Mouse (Mus musculus): ENCODE results near the gene Arhgap17. TPM values are rescaled to one million over a fixed set of nuclear protein-coding genes. Genes with fewer than 3 reads are reported as not detected.

The Arhgap17 gene
- 10 to 100 TPM; 13.5 to 18.1 (median 14.5) TPM for total RNA-seq (2022)

DNA sequence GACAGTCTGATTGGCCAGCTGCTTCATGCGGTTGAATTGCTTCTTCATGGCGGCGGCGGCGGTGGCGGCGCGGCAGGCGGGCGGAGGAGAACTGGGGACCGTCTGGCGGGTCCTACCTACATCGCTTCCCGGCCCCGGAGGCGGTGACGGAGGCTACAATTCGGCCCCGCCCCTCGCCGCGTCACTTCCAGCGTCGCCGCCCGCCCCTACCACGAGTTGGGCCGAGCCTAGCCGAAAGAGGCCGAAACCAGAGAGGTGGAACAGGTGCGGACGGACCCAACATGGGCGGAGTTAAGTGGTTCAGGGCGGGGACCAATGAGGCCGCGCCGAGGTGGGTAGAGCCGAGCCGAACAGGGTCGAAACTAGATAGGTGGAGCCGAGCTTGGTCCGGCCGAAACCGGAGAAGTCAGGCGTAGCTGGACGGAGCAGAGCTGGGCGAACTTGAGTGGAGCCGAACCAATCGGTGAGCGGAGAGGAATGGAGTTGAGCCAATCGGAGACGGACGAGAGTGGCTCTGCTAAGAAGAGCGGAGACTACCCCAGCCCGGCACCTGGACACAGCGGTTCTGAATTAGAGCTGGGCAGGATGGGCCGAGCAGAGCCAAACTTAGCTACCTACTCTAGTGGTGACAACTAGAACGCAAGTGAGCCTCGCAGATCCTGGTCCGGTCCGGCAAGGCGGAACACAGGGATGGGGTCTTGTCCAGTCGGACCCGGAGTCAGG lies at the start of gene Arhgap17, which contains the start of gene Lcmt1:
Gene Arhgap17 (minus strand): TSS at position 157 of the 723 bp plus-strand sequence.
Gene Lcmt1 (plus strand): TSS at position 26 of the 723 bp plus-strand sequence.
- DNase-seq (ENCODE audit: low spot score) = peak; percentile 95

DNA sequence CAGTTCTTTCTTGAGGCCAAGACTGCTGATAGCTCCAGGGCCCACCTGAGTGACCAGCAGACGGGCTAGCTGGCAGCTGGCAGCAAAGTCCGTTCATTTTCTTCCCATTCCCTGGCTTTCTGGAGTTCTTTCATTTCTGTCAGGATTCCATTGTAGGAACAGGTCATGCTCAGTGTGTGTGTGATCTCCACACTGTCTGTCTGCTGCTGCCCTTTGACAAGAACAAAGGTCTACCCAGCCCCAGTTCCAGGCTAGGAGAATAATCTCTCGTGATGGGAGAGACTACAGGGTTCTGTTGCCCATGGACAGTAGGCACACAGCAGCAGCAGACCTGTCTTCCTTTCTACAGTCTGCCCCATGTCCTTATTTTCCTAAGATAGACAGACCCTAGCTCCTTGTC lies 47.9 kb upstream of the Arhgap17 start:
- no peak for DNase-seq (ENCODE audit: low spot score)

DNA sequence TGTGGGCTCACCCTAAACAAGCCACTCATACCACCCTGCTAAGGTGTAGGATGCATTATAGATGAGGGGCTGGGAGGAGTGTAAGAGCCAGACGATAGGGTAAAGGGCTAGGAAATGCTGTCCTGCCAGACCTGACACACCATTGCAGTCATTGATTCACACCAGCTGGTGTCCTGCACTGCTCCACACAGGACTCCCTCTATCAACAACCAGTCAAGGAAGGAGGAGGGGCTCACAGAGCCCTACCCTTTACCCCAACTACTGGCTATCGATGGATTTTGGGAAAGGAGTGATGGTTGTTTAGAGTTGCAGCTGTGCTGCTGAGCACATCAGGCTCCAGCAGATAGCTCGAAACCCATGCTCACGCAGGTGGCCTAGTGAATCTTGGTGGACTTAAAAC lies 47.1 kb upstream of the Arhgap17 start:
- DNase-seq (ENCODE audit: low spot score) = no peak

DNA sequence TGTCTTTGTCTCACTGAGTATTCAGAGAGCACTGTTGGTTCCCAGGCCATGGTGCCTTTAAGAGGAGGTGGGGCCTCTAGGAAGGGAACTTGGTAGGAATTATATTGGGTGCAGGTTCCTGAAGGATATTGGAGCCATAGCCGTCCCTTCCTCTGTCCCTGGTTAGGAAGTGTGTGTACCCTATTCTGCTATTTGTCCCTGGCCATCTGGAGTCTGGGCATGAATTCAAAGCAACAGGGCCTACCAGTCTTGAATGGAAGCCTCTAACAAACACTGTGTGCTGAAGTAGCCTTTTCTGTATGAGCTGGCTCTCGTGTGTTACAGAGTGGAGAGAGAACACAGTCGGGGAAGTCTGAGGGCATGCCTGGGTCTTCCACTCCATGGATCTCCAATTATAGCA lies 42.4 kb upstream of the Arhgap17 start:
- no peak for DNase-seq (ENCODE audit: low spot score)

DNA sequence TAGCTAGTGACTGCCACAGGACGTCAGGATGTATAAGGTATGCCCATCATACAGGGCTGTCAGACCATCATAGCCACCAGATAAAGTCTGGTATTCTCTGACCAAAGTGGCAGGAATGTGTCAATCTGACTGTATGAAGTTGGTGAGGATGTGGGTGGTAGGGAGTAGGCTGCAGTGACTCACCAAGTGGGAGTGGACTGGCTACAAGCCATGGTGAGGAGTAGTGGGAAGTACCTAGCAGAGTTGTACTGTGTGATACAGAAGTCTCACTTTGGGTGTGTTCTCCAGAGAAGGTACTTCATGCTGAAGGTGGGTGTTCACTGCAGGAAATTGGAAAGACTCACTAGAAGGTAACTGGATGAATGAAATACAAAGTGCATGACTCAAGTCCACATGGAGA lies 41.4 kb upstream of the Arhgap17 start:
- DNase-seq (ENCODE audit: low spot score) = no peak

DNA sequence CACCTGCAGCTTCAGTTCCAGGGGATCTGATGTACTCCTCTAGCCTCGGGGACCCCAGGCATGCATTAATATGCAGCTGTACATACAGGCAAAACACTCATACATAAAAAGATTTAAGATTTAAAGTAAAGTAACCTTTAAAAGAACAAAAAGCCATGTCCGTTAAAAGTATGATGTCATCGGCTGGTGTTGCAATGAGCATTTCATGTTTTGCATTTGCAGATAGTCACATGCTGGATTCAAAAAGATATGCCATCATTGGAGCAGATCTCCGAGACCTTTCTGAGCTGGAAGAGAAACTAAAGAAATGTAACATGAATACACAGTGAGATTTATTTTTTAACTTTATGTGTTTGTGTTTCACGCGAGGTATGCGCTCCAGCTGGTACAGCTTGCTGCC lies 40.8 kb upstream of the Arhgap17 start:
- DNase-seq (ENCODE audit: low spot score) = no peak

DNA sequence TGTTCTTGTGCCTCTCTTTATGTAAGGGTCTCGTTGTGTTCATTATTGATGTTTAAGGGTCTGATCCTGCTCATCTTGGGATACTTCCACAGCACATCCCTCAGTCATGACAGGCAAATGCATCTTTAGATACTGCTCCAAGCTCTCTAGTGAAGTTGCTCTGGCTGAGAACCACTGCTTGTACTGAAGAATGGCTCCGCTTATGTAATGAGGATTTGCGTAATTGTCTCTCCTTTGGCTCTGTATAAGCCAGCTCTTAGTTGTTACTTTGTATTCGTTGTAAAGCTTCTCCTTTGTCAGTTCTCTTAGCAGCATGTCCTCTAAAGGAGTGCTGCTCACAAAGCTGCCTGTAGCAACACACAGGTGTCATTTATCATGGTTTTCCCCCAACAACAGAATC lies 37.3 kb upstream of the Arhgap17 start:
- no peak for DNase-seq (ENCODE audit: low spot score)

DNA sequence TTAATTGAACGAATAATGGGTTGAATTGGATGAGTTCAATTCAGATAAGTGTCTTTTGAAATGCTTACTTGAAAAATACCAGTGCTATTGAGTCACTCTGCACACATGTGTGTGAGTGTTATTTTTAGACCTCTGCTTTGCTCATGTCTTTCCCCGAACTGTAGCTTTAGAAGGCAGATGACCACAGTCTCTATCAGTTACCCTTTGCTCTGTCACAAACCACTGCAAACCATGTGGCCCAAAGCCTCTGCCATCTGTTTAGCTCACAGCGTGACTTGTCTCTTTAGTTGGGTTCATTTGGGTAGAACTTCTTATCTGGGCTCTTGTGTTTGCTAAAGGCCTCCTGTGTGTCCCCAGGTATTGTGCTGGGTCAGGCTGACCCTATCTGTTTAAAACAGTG lies 35.9 kb upstream of the Arhgap17 start:
- peak; percentile 35 for DNase-seq (ENCODE audit: low spot score)

DNA sequence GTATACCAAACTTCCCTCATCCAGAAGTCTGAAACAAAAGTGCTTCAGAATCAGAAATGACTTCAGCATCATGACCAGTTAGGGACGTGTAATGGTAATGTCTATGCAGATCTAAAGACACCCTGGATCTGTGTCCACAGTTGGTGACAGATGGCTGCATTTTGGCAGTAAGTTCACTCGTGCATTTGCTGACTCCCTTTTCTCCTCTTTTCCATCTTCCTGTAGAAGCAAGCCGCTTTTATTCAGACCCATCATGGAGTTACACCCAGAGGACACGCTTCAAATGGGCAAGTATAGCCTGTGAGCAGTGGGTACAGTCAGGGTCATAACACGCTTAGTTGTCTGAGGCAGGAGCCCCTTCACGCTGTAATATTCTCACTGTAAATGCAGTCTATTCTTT lies 34.5 kb upstream of the Arhgap17 start:
- no peak for DNase-seq (ENCODE audit: low spot score)

DNA sequence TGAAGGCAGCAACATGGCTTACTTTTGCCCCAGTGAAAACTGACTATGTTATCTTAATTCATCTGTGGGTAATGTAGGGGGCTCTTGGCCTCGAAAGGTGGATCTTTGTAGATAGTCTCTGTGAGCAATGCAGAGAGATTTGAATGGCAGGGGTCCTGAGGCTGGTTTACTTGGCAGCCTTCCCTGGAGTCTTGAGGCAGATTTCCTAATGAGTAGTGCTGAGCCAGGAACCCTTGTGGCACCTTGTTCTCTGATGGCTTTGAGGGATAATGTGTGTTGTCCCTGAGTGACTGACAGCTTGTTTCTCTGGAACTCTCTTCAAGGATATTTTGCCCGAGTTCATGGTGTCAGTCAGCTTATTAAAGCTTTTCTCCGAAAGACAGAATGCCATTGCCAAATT lies 31.4 kb upstream of the Arhgap17 start:
- DNase-seq (ENCODE audit: low spot score) = no peak

DNA sequence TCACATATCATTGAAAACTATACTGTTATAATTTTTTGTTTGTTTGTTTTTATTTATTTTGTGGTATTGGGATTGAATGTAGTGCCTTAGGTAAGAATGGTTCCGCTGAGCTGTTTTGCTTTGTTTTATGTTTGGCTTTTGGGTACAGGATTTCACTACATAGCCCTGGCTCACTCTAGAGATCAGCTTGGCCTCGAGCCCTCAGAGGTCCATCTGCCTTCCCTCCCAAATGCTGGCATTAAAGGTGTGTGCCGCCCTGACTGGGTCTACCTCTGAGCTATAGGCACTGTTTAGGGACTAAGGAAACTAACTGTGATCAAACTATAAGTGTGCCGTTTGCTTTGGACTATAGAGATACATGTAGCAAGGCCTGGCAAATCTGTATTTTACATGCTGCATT lies 29.6 kb upstream of the Arhgap17 start:
- no peak for DNase-seq (ENCODE audit: low spot score)

DNA sequence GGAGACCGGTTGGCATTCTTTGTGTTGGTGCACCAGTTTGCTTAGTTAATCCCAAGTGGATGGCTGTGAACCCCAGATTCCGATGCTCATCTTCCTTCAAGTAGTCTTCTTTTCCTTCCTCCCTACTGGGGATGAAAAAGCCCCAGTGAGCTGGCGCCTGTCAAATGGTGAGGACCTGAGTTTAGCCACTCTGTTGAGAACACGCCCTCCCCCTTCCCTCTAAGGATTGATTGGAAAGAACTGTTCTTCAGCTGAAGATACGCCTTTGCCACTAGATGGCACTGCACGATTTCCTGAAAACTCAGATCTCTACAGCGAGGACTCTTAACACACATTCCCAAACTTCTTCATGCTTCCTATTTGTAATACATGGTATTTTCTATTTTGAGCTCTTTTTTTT lies 29.1 kb upstream of the Arhgap17 start:
- DNase-seq (ENCODE audit: low spot score) = peak; percentile 67

DNA sequence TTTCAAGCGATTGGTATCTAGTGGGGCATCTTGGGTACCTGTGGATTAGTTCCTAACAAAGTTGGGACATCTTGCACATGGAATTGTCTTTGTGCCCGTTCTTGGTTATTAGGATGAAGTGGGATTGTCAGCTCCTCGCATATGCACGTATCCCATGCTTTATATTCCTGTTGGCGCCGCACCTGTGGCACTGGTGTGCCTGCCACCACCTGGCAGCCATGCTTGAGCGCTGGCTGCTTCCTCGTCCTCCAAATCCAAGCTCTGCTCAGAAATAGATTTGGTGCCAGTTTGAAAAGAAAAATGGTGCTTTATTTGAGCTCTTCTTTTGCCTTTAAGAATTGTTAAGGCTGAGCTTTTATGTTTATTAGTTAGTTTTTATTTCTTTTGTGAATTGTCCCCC lies 28.2 kb upstream of the Arhgap17 start:
- no peak for DNase-seq (ENCODE audit: low spot score)

DNA sequence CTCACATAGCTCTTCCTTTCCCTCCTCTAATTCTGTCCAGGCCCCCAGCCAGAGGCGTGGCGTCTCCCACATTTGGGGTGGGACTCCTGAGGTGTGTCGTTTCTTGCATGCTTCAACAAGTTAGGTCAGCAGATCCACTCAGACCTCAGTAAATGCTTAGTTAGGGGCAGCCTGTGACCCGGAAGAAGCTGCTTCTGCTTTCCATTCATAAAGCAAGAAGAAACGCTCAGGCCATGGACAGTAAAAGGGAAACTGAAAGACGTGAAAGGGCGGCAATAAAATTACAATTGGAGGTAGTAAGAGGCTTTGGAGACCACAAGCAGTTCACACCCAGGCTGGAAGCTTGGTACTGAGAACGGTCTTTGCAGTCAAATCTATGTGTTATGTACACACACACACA lies 27.7 kb upstream of the Arhgap17 start:
- DNase-seq (ENCODE audit: low spot score) = no peak

DNA sequence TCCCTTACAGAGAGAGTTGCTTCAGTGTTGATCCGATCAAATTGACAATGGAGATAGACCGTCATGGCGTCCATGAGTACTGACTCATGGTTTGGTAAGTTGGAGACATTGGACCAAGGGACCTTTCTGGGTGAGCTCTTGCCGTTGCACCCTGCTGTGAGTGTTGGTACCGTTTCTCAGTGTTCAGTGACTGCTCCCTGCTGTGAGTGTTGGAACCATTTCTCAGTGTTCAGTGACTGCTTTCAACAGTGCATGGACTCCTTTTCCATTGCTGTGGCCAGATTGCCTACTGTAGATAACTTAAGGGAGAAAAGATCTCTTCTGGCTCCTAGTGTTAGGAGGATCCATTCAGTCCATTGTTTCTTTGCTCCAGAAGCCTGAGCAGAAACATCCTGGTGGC lies 27.2 kb upstream of the Arhgap17 start:
- no peak for DNase-seq (ENCODE audit: low spot score)

DNA sequence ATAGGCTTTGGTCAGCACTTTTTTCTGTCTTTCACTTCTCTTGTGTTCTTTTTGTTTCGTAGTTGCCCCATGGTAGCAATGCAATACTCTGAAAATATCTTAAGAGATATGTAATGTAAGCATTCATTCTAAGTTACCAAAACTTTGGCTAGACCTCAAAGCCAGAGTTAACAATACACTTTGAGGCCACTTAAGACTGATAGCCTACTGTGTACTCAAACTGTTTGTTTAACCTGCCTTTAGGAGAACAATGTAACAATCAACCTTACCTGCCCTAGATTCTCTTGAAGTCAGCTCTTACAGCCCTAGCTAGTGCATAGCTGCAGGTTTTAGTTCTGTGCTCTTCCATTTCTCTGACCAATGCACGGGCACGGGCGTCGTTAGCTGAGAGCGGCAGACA lies 24.6 kb upstream of the Arhgap17 start:
- no peak for DNase-seq (ENCODE audit: low spot score)

DNA sequence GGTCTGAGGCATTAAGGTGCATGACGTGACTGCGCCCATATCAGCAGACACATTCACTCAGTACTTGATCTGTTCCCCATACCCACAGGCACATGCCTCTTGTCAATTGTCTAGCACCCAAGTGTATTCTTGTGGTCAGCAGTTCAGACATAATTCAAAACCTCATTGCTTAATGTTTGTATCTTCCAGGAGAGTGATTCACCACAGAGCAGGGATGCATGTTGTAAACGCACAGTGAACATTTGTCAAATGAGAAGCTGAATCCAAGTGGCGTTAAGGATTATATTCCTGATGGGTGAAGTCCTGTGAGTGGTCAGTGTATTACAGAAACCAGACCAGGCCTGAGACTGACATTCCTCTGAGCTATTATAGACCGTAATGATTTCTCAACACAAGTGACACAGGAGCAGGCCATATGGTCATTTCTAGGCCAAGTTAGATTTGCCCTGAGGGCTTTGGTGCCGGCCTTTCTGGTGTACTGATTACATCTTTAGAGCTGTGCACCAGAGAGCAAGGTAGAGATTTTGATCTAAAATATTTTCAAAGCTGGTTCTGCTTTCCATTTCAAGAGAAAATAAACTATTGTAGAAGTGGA lies 20.1 kb upstream of the Arhgap17 start:
- DNase-seq (ENCODE audit: low spot score) = no peak

DNA sequence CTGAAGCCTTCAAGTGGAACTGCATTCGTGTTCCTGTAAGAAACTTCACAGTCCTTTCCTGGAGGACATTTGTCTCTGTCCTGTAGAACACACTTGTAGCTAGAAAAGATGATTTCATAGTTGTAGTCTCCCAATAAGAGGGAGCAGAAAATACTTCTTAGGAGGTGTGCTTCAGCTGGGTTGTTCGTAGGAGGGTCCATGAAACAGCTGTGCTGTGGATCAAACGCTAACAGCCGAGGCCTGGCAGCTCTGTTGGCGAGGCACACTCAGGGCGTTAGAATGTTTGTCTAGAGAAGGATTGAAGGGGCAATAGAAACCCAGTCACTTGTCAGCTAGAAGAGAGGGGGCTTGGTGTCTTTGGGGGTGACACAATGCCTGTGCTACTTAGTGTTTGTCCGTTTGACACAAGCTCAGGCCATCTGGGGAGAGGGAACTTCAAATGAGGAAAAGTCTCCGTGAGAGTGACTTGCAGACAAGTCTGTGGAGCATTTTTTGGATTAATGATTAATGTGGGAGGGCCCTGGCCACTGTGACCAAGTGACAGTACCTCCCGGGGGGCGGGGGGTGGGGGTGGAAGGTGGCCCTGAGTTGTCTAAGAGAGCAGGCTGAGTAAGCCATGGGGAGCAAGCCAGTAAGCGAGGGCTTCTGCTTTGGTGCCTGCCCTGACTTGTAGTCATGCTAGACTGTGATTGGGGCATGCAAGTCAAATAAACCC lies 16.1 kb upstream of the Arhgap17 start:
- DNase-seq (ENCODE audit: low spot score) = no peak

DNA sequence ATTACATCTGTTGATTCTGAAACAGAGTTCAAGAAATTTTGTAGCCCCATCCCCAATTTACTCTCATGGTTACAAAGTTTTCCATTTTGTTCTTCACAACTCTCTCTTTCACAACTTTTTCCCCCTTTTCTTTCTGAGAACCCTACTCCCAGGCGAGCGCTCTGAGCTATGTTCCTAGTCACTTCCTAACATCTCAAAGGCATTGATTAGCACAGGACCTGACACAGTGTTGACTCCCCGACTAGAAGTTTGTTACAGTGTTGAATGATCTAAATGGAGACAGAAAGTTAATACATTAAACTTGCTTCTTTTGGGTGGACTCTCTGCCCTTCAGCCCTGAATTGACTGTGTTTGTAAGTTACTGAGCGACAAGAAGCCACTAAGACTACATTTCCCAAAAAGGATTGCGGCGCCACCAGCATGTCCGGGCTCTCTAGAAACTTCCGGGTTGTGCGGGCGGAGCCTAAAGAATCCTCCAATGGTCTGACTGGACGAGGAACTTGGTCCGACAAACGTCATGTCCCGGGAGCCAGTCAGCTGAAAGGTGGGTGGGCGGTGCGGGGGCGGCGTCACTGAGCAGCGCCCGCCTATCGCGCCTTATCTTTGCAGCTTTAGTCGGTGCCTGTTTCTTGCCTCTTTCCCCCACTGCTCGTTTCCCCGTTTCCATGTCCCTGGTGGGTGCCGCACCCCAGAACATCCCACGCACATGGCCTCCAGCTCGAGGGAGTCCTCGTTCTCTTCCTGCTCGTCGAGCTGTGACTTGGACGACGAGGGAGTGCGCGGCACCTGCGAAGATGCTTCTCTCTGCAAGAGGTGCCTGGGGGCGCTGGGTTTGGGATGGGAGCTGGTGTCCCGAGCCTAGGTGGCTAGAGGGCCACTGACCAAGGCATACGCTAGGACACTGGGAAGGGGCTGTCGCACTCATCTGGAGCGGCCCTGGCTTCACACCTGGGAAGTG lies 8.0 kb upstream of the Arhgap17 start:
- peak; percentile 97 for DNase-seq (ENCODE audit: low spot score)

DNA sequence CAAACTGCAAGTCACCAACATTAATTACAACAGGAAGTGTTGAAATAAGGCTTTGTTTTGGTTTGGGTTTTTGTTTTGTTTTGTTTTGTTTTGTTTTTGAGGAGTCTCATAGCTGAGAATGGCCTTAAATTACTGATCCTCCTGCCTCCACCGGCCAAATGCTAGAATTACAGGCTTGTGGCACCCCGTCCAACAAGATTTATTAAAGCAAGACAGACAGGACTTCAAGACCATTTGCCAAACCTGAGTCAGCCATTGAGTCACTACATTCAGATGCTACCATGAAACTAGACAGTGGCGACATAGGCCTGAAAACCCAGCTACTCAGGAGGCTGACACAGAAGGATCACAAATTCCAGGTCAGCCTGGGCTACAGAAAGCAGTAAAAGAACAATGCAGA lies 1.8 kb upstream of the Arhgap17 start:
- DNase-seq (ENCODE audit: low spot score) = no peak

DNA sequence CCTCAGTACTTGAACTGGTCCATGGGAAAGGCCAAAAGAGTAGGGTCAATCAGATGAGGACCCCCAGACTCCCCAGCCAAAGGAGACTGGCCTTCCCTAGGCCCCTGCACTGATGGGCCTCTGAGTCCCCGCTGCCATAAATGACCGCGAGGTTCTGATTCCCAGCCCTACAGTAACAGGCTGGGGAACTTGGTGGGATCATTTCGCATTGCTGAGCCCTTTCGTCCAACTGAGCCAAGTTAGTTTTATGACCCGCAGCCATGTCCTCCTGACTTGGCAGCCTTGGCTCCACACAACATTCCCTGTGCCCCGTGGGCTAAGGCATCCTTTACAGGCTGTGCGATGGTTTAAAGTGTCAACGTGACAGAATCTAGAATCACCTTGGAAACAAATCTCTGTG lies 985 bp upstream of the Arhgap17 start:
- DNase-seq (ENCODE audit: low spot score) = no peak
